Mouse (Mus musculus) brain, embryonic 18.5 days (tissue): ENCODE results near the gene Sptbn4.

ENCODE experiments used
- DNase-seq: peaks from one replicate; pipeline ENCODE4 v3.0.0-alpha.2; 2012; ENCODE audit warnings: low read depth, low spot score

Gene Sptbn4

GRCm38 (mm10) chr7:27354783-27355182 lies 92.7 kb downstream of the Sptbn4 start:
- no peak for DNase-seq

GRCm38 (mm10) chr7:27354144-27354543 lies 93.3 kb downstream of the Sptbn4 start:
- DNase-seq, result no peak

- DNase-seq, result no peak
Observed at GRCm38 (mm10) chr7:27345444-27345843, 102.0 kb downstream of the Sptbn4 start.

- DNase-seq, result no peak
Observed at GRCm38 (mm10) chr7:27342595-27342994, 104.9 kb downstream of the Sptbn4 start.

GRCm38 (mm10) chr7:27339519-27339918 lies 108.0 kb downstream of the Sptbn4 start:
- DNase-seq, result no peak

- DNase-seq, result no peak
Observed at GRCm38 (mm10) chr7:27339114-27339513, 108.4 kb downstream of the Sptbn4 start.

GRCm38 (mm10) chr7:27337175-27337853 lies 110.2 kb downstream of the Sptbn4 start, which contains the start of gene Ltbp4:
Gene Ltbp4 (minus strand): TSS chr7:27337692.
- DNase-seq, result no peak

GRCm38 (mm10) chr7:27335928-27336823 lies 111.3 kb downstream of the Sptbn4 start:
- DNase-seq, result no peak

GRCm38 (mm10) chr7:27335011-27335720 lies 112.3 kb downstream of the Sptbn4 start:
- no peak for DNase-seq

- no peak for DNase-seq
Observed at GRCm38 (mm10) chr7:27334405-27334911, 113.0 kb downstream of the Sptbn4 start.

- no peak for DNase-seq
Observed at GRCm38 (mm10) chr7:27333316-27333941, 114.1 kb downstream of the Sptbn4 start.

- DNase-seq, result no peak
Observed at GRCm38 (mm10) chr7:27332353-27333199, 114.9 kb downstream of the Sptbn4 start.

- DNase-seq, result no peak
Observed at GRCm38 (mm10) chr7:27331854-27332253, 115.6 kb downstream of the Sptbn4 start.

- DNase-seq, result no peak
Observed at GRCm38 (mm10) chr7:27331541-27331851, 116.0 kb downstream of the Sptbn4 start.

- DNase-seq, result no peak
Observed at GRCm38 (mm10) chr7:27330709-27331540, 116.6 kb downstream of the Sptbn4 start.

GRCm38 (mm10) chr7:27329981-27330380 lies 117.5 kb downstream of the Sptbn4 start:
- DNase-seq, result no peak

GRCm38 (mm10) chr7:27329326-27329947 lies 118.0 kb downstream of the Sptbn4 start:
- no peak for DNase-seq

GRCm38 (mm10) chr7:27328648-27329047 lies 118.8 kb downstream of the Sptbn4 start:
- DNase-seq, result no peak

GRCm38 (mm10) chr7:27328161-27328560 lies 119.3 kb downstream of the Sptbn4 start:
- no peak for DNase-seq
